Mouse (Mus musculus) CH12.LX (cell line): ENCODE measurements at regions not wholly inside any gene's neighbourhood (a gene's known extent, or its start where the extent isn't known, plus 50 kb on each side); places are given as distances from the start of the nearest gene placed in this dataset.

ENCODE experiments used
- DNase-seq: peaks from one replicate; pipeline ENCODE4 v3.0.0-alpha.2; 2013; ENCODE audit errors: extremely low read depth
- H3K27ac ChIP-seq: 2 replicates; pipeline ENCODE4 v1.5.1; 2012; ENCODE audit warnings: low read depth, mild to moderate bottlenecking, control low read depth, moderate library complexity; ENCODE audit not compliant: insufficient read depth
- H3K27me3 ChIP-seq: replicated peaks from 2 replicates; pipeline ENCODE3; 2012; ENCODE audit warnings: inconsistent platforms
- H3K36me3 ChIP-seq, 2 experiments: replicated peaks in 1 of 2; 2 replicates each; pipeline versions ENCODE3 to v1.6.1; 2012; ENCODE audit warnings: inconsistent platforms in 1 of 2, low read length in 1 of 2, mild to moderate bottlenecking in 1 of 2, mixed read lengths in 1 of 2, moderate library complexity in 1 of 2; ENCODE audit not compliant: control insufficient read depth in 1 of 2, insufficient read depth in 1 of 2
- H3K4me1 ChIP-seq, 2 experiments: 2 replicates each; pipeline ENCODE4 v1.6.1; 2012; ENCODE audit warnings: inconsistent platforms in 1 of 2, moderate library complexity in 1 of 2; ENCODE audit not compliant: insufficient read depth in 2 of 2, control insufficient read depth in 1 of 2
- H3K4me2 ChIP-seq: 2 replicates; pipeline ENCODE4 v1.6.1; 2012; ENCODE audit warnings: low read depth, mild to moderate bottlenecking, control low read depth; ENCODE audit not compliant: poor library complexity, insufficient read depth, severe bottlenecking
- H3K4me3 ChIP-seq, 3 experiments: fragments of 150-350 bp in 1 of 3; sonication (generic) in 1 of 3; replicated peaks in 1 of 3; 2 replicates each; pipeline versions ENCODE3 to v1.5.1; 2011 to 2012; ENCODE audit warnings: low read depth in 2 of 3, low read length in 2 of 3, mild to moderate bottlenecking in 2 of 3, moderate library complexity in 2 of 3, control low read depth in 1 of 3, improper control_type of control experiment in 1 of 3, inconsistent platforms in 1 of 3, mixed read lengths in 1 of 3; ENCODE audit not compliant: poor library complexity in 1 of 3
- H3K79me2 ChIP-seq: replicated peaks from 2 replicates; pipeline ENCODE4 v1.6.1; 2012; ENCODE audit warnings: mild to moderate bottlenecking, moderate library complexity; ENCODE audit not compliant: control insufficient read depth, poor library complexity, insufficient read depth, severe bottlenecking; ENCODE audit errors: extremely low read depth
- H3K9ac ChIP-seq: 2 replicates; pipeline ENCODE4 v1.6.1; 2012; ENCODE audit warnings: low read depth, mild to moderate bottlenecking, control low read depth, moderate library complexity; ENCODE audit not compliant: insufficient read depth
- H3K9me3 ChIP-seq: replicated peaks from 2 replicates; pipeline ENCODE3; 2012; ENCODE audit warnings: low read length, inconsistent platforms, mixed read lengths
- CHD1 ChIP-seq: IDR thresholded peaks from 2 replicates; pipeline ENCODE4 v1.6.1; 2012; ENCODE audit warnings: low read depth, low read length, improper control_type of control experiment, inconsistent platforms
- CTCF ChIP-seq, 2 experiments: IDR thresholded peaks in 1 of 2; conservative IDR thresholded peaks in 1 of 2; 2 replicates each; pipeline ENCODE4 v1.5.1; 2011 to 2012; ENCODE audit warnings: low read depth in 2 of 2, low read length in 2 of 2, improper control_type of control experiment in 1 of 2, inconsistent platforms in 1 of 2, mild to moderate bottlenecking in 1 of 2, moderate library complexity in 1 of 2
- E2F4 ChIP-seq: IDR thresholded peaks from 2 replicates; pipeline ENCODE4 v1.6.1; 2011; ENCODE audit warnings: low read depth, low read length, improper control_type of control experiment; ENCODE audit not compliant: insufficient replicate concordance
- ELF1 ChIP-seq: IDR thresholded peaks from 2 replicates; pipeline ENCODE4 v1.6.1; 2014; ENCODE audit warnings: low read depth, mild to moderate bottlenecking, inconsistent platforms, low read length, improper control_type of control experiment
- EP300 ChIP-seq: IDR thresholded peaks from 2 replicates; pipeline ENCODE4 v1.6.1; 2011; ENCODE audit warnings: low read length, improper control_type of control experiment
- ETS1 ChIP-seq: conservative IDR thresholded peaks from 2 replicates; pipeline ENCODE4 v1.6.1; 2012; ENCODE audit warnings: low read depth, mild to moderate bottlenecking, inconsistent platforms, low read length, improper control_type of control experiment, moderate library complexity
- GABPA ChIP-seq: IDR thresholded peaks from 2 replicates; pipeline ENCODE4 v1.6.1; 2012; ENCODE audit warnings: low read depth, low read length, improper control_type of control experiment, inconsistent platforms; ENCODE audit not compliant: insufficient replicate concordance
- IRF4 ChIP-seq: IDR thresholded peaks from 2 replicates; pipeline ENCODE4 v1.6.1; 2014; ENCODE audit warnings: low read depth, mild to moderate bottlenecking, inconsistent platforms, low read length, improper control_type of control experiment
- JUN ChIP-seq: IDR thresholded peaks from 2 replicates; pipeline ENCODE4 v1.6.1; 2011; ENCODE audit warnings: low read depth, mild to moderate bottlenecking, low read length, improper control_type of control experiment, moderate library complexity; ENCODE audit not compliant: insufficient read depth
- JUND ChIP-seq: conservative IDR thresholded peaks from 2 replicates; pipeline ENCODE4 v1.6.1; 2011; ENCODE audit warnings: low read depth, low read length, improper control_type of control experiment
- KAT2A ChIP-seq: IDR thresholded peaks from 2 replicates; pipeline ENCODE4 v1.6.1; 2012; ENCODE audit warnings: low read length, improper control_type of control experiment, inconsistent platforms; ENCODE audit not compliant: insufficient replicate concordance
- MEF2A ChIP-seq: IDR thresholded peaks from 2 replicates; pipeline ENCODE4 v1.6.1; 2014; ENCODE audit warnings: low read depth, mild to moderate bottlenecking, inconsistent platforms, low read length, improper control_type of control experiment, borderline replicate concordance
- MYC ChIP-seq: IDR thresholded peaks from 2 replicates; pipeline ENCODE4 v1.6.1; 2011; ENCODE audit warnings: low read depth, mild to moderate bottlenecking, improper control_type of control experiment, low read length
- NELFE ChIP-seq: IDR thresholded peaks from 2 replicates; pipeline ENCODE4 v1.6.1; 2011; ENCODE audit warnings: low read depth, low read length, improper control_type of control experiment
- NRF1 ChIP-seq: IDR thresholded peaks from 2 replicates; pipeline ENCODE4 v1.6.1; 2014; ENCODE audit warnings: low read depth, mild to moderate bottlenecking, inconsistent platforms, low read length, improper control_type of control experiment, moderate library complexity
- PAX5 ChIP-seq: IDR thresholded peaks from 2 replicates; pipeline ENCODE4 v1.6.1; 2012; ENCODE audit warnings: low read length, inconsistent platforms, mixed read lengths
- POLR2A ChIP-seq: IDR thresholded peaks from 2 replicates; pipeline ENCODE4 v1.6.1; 2011; ENCODE audit warnings: low read depth, mild to moderate bottlenecking, improper control_type of control experiment, low read length
- POLR2AphosphoS2 ChIP-seq: IDR thresholded peaks from 2 replicates; pipeline ENCODE4 v1.6.1; 2011; ENCODE audit warnings: low read depth, low read length, improper control_type of control experiment
- SIN3A ChIP-seq: IDR thresholded peaks from 2 replicates; pipeline ENCODE4 v1.6.1; 2012; ENCODE audit warnings: low read length, improper control_type of control experiment, inconsistent platforms
- SMC3 ChIP-seq: IDR thresholded peaks from 2 replicates; pipeline ENCODE4 v1.6.1; 2011; ENCODE audit warnings: low read depth, low read length, improper control_type of control experiment
- TBP ChIP-seq: conservative IDR thresholded peaks from 2 replicates; pipeline ENCODE4 v1.6.1; 2011; ENCODE audit warnings: low read depth, low read length, improper control_type of control experiment
- TCF12 ChIP-seq: IDR thresholded peaks from 2 replicates; pipeline ENCODE4 v1.6.1; 2014; ENCODE audit warnings: low read depth, mild to moderate bottlenecking, inconsistent platforms, low read length, improper control_type of control experiment
- UBTF ChIP-seq: IDR thresholded peaks from 2 replicates; pipeline ENCODE4 v1.6.1; 2012; ENCODE audit warnings: low read depth, mild to moderate bottlenecking, inconsistent platforms, low read length, improper control_type of control experiment, moderate library complexity
- USF1 ChIP-seq: IDR thresholded peaks from 2 replicates; pipeline ENCODE4 v1.6.1; 2014; ENCODE audit warnings: low read depth, mild to moderate bottlenecking, inconsistent platforms, low read length, improper control_type of control experiment
- ZKSCAN1 ChIP-seq: IDR thresholded peaks from 2 replicates; pipeline ENCODE4 v1.6.1; 2012; ENCODE audit warnings: low read depth, inconsistent platforms, low read length, improper control_type of control experiment, borderline replicate concordance
- ZMIZ1 ChIP-seq: IDR thresholded peaks from 2 replicates; pipeline ENCODE4 v1.6.1; 2012; ENCODE audit warnings: low read depth, mild to moderate bottlenecking, inconsistent platforms, low read length, improper control_type of control experiment
- ZNF384 ChIP-seq: IDR thresholded peaks from 2 replicates; pipeline ENCODE4 v1.6.1; 2012; ENCODE audit warnings: low read depth, low read length, improper control_type of control experiment, inconsistent platforms
- dilution Hi-C: fragments of 300-500 bp; cut with MboI; formaldehyde crosslinking; loops from 2 replicates; pipeline ENCODE4 v1.14.3; 2020; ENCODE audit warnings: low sequenced_read_pairs; ENCODE audit not compliant: extremely low pct_unique_long_range_greater_than_20kb, extremely low pct_ligation_motif_present
- in situ Hi-C: fragments of 300-500 bp; cut with MboI; formaldehyde crosslinking; loops from 3 replicates; pipeline ENCODE4 v1.14.3; 2019; ENCODE audit warnings: low sequenced_read_pairs, low pct_ligation_motif_present, low pct_unique_long_range_greater_than_20kb, mixed read lengths

DNA sequence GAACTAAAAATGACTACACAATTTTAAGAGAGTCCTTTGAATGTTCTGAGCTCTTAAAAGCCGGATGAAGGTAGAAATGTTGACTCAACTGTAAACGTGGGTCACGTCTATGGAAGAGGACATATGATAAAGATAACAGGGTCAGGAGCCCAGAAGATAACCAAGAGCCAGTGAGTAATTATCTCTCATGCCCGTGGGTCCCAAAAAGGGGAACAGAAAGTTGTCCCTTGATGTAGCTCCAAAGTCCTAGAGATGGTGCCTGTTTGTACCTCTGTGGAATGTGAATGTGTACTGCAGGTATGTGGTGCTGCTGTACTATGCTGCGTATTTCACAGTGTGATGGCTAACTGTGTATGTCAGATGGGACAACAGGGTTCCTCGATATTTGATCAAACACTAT, 479.1 kb downstream of the Gja1 start:
- H3K4me3 ChIP-seq: no peak overlapping the region
- H3K36me3 ChIP-seq: no peaks in the 10 kb centered on the region
- H3K4me1 ChIP-seq: peaks cover 0 to 7% of the 10 kb centered on the region in 2 experiments; a peak in 2 of 4 replicates
- H3K27me3 ChIP-seq: no peaks in the 10 kb centered on the region
- H3K4me2 ChIP-seq: no peak overlapping the region
- H3K27ac ChIP-seq: no peak overlapping the region
- dilution Hi-C loops: no loop called here
- TF ChIP-seq JUN (no peak), ZMIZ1 (no peak), POLR2A (no peak), ELF1 (no peak), CHD1 (no peak), PAX5 (no peak), ETS1 (no peak), E2F4 (no peak), SIN3A (no peak), TCF12 (no peak), KAT2A (no peak), SMC3 (no peak), MEF2A (no peak), GABPA (no peak), JUND (no peak)
- no peaks in the 10 kb centered on the region for H3K9me3 ChIP-seq
- in situ Hi-C loops: no loop called here
- DNase-seq: no peak
- no peaks in the 10 kb centered on the region for H3K79me2 ChIP-seq
- H3K9ac ChIP-seq: no peak overlapping the region

DNA sequence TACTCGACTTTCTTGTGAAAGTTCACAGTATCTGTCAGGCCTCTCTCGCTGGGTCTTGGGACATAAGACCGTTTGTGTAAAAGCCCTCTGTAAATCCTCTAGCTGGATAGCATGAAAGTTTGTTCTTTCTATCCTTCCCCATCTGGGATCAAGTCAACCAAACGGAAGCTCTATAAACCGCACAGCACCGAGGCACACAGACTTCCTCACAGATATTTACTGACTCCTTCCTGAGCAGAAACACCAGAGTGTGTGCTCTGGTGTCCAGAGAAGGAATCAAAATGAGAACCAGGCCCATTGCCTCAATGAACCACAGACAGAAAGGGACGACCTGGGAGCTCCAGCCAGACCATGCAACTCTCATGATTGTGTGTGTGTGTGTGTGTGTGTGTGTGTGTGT, 502.6 kb downstream of the Gja1 start:
- dilution Hi-C loops (no loop called here), in situ Hi-C loops (no loop called here)
- H3K4me1 ChIP-seq: no peaks in the 10 kb centered on the region
- H3K27ac ChIP-seq: no peak overlapping the region
- H3K9me3 ChIP-seq: no peaks in the 10 kb centered on the region
- no peak for TF ChIP-seq NRF1
- no peak for TF ChIP-seq E2F4
- no peak for TF ChIP-seq POLR2A
- no peak for TF ChIP-seq POLR2AphosphoS2
- no peak for TF ChIP-seq ZMIZ1
- TF ChIP-seq CTCF (conservative IDR thresholded peaks at IDR 0.05 in 1 of 2, IDR thresholded peaks at IDR 0.05 in 1 of 2; ENCODE audit: low read depth in 2 of 2, low read length in 2 of 2): no peak
- TF ChIP-seq ZNF384: no peak
- no peak for TF ChIP-seq NELFE
- TF ChIP-seq GABPA: no peak
- no peak for TF ChIP-seq ZKSCAN1
- no peak for TF ChIP-seq MYC
- TF ChIP-seq USF1: no peak
- no peak for TF ChIP-seq TBP
- TF ChIP-seq UBTF: no peak
- no peak for TF ChIP-seq JUN
- no peak for TF ChIP-seq CHD1
- no peak for TF ChIP-seq EP300
- no peak for TF ChIP-seq IRF4
- H3K36me3 ChIP-seq: no peaks in the 10 kb centered on the region
- H3K4me3 ChIP-seq: no peak overlapping the region
- no peaks in the 10 kb centered on the region for H3K79me2 ChIP-seq
- H3K9ac ChIP-seq: no peak overlapping the region
- no peaks in the 10 kb centered on the region for H3K27me3 ChIP-seq
- no peak overlapping the region for H3K4me2 ChIP-seq
- DNase-seq: no peak
